Mouse (Mus musculus) thymus, postnatal 0 days (tissue): ENCODE measurements around the gene Olfr827. TPM values are rescaled to one million over a fixed set of nuclear protein-coding genes. Genes with fewer than 3 reads are reported as not detected.

Source experiments
- DNase-seq: peaks from one replicate; pipeline ENCODE4 v3.0.0-alpha.2; 2015; ENCODE audit warnings: low spot score
- polyA plus RNA-seq: library from polyadenylated mRNA; unstranded; fragments of >200 nt; fragmentation: Nextera tagmentation; extraction: Ambion mirVana; gene quantifications from 2 replicates; pipeline ENCODE4 v1.2.1, GENCODE M21; 2015

The Olfr827 gene
- not detected in 2 replicates for polyA plus RNA-seq

DNA sequence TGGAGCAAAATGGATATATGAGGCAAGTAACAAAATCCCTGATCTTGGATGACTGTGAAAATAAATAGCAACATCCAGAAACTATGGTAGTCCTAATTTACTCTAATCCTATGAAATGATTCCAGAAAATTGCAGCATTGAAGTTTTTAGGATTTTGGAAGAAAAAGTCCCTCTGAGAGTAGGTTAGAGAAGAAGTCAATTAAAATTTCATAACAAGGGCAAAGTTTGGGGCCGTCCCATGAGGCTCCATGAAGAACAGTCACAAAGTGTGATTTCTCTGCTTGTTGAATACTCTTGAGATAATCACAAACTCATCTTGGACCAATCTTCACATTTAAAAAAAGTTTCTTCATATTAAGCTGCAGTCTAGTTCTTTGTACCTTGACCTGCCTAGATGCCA lies at the start of gene Olfr827:
Gene Olfr827, minus strand, starts transcription at position 101 of the 400 bp plus-strand sequence.
- no peak for DNase-seq

- DNase-seq: no peak
These were observed 49.0 kb upstream of the Olfr827 start for GRCm38 (mm10) chr10:130263203-130263602.

DNA sequence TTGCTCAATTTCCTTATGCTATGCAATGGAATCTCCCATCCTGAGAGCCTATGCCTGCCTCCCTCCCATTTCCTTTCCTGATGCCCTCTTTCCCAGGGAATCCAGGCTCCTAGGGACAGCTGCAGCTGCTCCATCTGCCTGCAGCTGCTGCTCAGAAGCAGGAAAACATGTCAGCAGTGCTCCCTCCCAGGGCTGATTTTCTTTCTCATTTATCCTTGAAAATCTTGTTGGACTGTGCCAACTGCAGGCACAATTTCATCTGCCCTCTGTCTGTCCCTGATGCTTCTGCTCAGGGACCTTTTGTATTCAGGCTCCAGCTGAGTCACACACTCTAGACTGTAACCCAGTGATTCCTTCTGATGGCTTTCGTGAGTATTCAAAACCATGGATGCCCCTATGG lies 45.3 kb upstream of the Olfr827 start:
- DNase-seq: no peak

DNA sequence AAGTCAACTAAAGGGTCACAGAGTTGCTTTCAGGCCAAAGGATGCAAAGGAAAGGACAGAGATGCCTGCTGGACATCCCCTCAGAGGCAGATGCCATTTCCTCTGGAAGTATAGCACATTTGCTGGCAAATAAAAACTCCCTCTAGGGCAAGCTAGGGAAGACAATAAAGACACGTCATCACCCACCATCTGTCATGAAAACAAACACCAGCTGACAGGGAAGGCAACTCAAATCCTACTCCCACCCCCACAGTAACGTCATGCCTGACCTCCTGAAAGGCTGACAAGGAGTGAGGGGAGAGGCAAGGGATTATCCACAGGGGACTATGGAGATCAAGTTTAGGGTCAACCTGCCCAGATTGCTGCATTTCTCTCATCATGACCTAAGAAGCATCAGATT lies 30.1 kb upstream of the Olfr827 start:
- no peak for DNase-seq

- no peak for DNase-seq
These were observed 24.4 kb upstream of the Olfr827 start for GRCm38 (mm10) chr10:130238318-130239209.

- DNase-seq: no peak
These were observed 20.4 kb upstream of the Olfr827 start for GRCm38 (mm10) chr10:130234576-130234975.

GRCm38 (mm10) chr10:130232117-130232516 lies 17.9 kb upstream of the Olfr827 start:
- no peak for DNase-seq

GRCm38 (mm10) chr10:130229584-130229983 lies 15.4 kb upstream of the Olfr827 start:
- peak; percentile 16 for DNase-seq

DNA sequence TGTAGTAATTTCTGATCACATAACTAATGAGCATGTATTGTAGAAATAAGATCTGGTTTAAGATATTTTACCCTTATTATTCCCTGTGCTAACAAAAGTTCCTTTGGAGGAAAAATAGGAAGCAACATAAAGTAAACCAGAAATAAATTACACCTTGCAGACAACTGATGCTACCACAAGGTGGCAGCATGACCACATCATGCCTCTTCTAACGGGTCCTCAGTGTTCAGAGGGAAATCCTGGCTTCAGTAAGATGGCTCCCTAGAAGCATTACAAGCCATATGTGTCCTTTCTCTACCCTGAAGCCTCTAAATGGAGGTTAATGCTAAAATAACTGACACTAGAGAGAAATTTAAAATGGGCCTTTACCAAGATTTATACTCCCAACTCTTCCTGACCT lies 14.0 kb upstream of the Olfr827 start:
- DNase-seq: peak; percentile 61

DNA sequence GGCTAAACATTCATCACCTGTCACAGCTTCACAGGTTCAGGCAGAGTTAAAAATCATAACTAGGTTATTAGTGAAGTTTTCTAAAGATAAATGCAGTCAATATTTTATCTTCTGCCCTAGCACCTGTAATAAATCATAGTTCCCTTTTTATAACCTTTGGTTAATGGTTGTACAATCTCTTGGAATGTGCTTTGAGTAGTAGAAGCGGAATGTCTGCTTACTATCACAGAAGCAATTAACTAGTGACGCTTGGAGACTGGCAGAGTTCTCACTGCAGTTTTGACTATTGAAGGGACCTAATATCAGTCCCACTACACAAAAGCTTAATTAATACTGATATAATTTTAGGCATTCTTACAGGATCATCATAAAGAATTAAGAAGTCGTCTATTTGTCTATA lies 10.8 kb upstream of the Olfr827 start:
- DNase-seq: no peak

- DNase-seq: no peak
These were observed 30.1 kb downstream of the Olfr827 start, which contains the start of gene Olfr826 for GRCm38 (mm10) chr10:130184086-130184485. TSS of gene Olfr826 (minus strand) at chr10:130184186.

DNA sequence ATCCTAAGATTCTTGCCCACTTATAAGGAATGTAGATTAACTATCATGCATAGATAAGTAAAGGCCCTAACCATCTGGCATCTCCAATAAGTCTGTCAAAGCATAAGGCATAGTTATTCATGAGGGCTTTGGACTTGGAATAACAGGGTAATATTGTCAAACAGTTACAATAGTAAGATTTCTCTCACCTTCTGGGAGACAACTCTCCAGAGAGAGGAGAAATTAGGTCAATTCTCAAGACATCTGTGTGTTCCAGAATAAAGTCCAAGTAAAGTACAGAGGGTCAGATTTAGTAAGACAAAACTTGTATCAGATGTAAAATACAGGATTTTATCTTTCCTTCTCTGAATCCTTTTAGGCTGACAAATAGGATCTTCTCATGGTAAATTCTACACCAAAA lies 47.5 kb downstream of the Olfr827 start, which contains the start of gene Olfr825:
Gene Olfr825, minus strand, starts transcription at position 101 of the 400 bp plus-strand sequence.
- DNase-seq: no peak

DNA sequence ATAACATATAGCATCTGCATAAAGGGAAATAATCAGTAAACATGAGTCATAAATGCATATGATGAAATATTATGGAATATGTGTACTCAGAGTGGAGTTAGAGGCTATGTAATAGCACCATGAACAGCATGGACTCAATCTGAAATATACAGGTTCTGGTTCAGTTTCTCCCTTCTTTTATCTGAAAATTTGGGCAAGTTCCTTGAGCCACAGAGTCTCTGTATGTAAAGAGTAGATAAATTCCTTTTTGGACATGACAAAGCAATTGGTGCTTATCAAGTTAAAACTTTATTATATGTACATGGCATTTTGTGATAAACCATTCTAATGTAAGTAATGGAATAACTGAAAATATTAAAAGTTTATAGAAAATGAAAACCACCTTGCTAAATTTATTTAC lies 49.0 kb downstream of the Olfr827 start:
- no peak for DNase-seq

Other genes with a start within 250 kb of the Olfr827 start
- gene Olfr819, start 247.1 kb downstream of the Olfr827 start, polyA plus RNA-seq: not detected in 2 replicates
- not detected in 2 replicates for gene Olfr247, start 238.3 kb downstream of the Olfr827 start, polyA plus RNA-seq
- not detected in 2 replicates for gene Gm10310, start 229.3 kb downstream of the Olfr827 start, polyA plus RNA-seq
- not detected in 2 replicates for gene Olfr820, start 201.8 kb downstream of the Olfr827 start, polyA plus RNA-seq
- gene Olfr821, start 184.1 kb downstream of the Olfr827 start, polyA plus RNA-seq: not detected in 2 replicates
- not detected in 2 replicates for gene Olfr822, start 143.2 kb downstream of the Olfr827 start, polyA plus RNA-seq
- not detected in 2 replicates for gene Olfr823, start 99.0 kb downstream of the Olfr827 start, polyA plus RNA-seq
- gene Olfr824, start 84.4 kb downstream of the Olfr827 start, polyA plus RNA-seq: not detected in 2 replicates
- not detected in 2 replicates for gene Olfr825, start 47.6 kb downstream of the Olfr827 start, polyA plus RNA-seq
- gene Olfr826, start 30.2 kb downstream of the Olfr827 start, polyA plus RNA-seq: not detected in 2 replicates
- 0.05 TPM in 2 replicates for gene Neurod4, start 65.8 kb upstream of the Olfr827 start, polyA plus RNA-seq
- gene Tespa1, start 108.5 kb upstream of the Olfr827 start, polyA plus RNA-seq: 143 and 188 TPM in 2 replicates
- gene Vmn2r84, start 179.9 kb upstream of the Olfr827 start, polyA plus RNA-seq: 0.68 and 1.4 TPM in 2 replicates
- gene Vmn2r85, start 215.3 kb upstream of the Olfr827 start, polyA plus RNA-seq: not detected in 2 replicates
- not detected in 2 replicates for gene Vmn2r86, start 241.6 kb upstream of the Olfr827 start, polyA plus RNA-seq